Mouse (Mus musculus): ENCODE data around the gene Atf7ip.

Atf7ip gene

GRCm38 (mm10) chr6:136645754-136646153 lies 139.8 kb downstream of the Atf7ip start:
- no peak for DNase-seq (ENCODE audit: low read depth)

- DNase-seq (ENCODE audit: low read depth): no peak
Observed at GRCm38 (mm10) chr6:136646207-136646606, 140.2 kb downstream of the Atf7ip start.

GRCm38 (mm10) chr6:136647455-136647861 lies 141.5 kb downstream of the Atf7ip start:
- DNase-seq (ENCODE audit: low read depth): no peak

- DNase-seq (ENCODE audit: low read depth): no peak
Observed at GRCm38 (mm10) chr6:136650664-136651063, 144.7 kb downstream of the Atf7ip start.

- DNase-seq (ENCODE audit: low read depth): no peak
Observed at GRCm38 (mm10) chr6:136653331-136653730, 147.4 kb downstream of the Atf7ip start.

GRCm38 (mm10) chr6:136654470-136654869 lies 148.5 kb downstream of the Atf7ip start:
- DNase-seq (ENCODE audit: low read depth): no peak

GRCm38 (mm10) chr6:136655786-136656185 lies 149.8 kb downstream of the Atf7ip start:
- DNase-seq (ENCODE audit: low read depth): no peak

- DNase-seq (ENCODE audit: low read depth): no peak
Observed at GRCm38 (mm10) chr6:136658303-136658702, 152.3 kb downstream of the Atf7ip start.

GRCm38 (mm10) chr6:136659226-136659625 lies 153.3 kb downstream of the Atf7ip start:
- DNase-seq (ENCODE audit: low read depth): no peak
